Mouse (Mus musculus): ENCODE data around the gene Gjb4.

The Gjb4 gene

DNA sequence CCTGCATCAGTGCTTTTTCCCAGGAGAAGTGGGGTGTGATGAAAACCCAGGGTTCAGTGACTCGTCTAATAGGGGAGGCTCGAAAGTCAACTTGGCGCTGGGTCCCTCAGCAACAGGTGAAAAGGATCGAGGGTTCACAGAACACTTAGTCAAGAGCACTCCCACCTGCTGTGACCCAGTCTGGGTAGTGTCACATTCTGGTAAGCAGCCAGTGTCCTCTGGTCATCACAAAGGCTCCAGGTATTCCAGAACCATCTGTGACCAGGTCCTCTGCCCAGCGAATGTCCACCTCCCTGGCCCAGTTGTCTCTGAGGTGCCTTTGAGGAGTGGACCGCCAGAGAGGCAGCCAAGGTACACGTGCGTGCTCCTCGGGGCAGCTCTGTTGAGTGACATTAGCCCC is 42.3 kb downstream of the Gjb4 start:
- no peak for DNase-seq (ENCODE audit: low spot score)

DNA sequence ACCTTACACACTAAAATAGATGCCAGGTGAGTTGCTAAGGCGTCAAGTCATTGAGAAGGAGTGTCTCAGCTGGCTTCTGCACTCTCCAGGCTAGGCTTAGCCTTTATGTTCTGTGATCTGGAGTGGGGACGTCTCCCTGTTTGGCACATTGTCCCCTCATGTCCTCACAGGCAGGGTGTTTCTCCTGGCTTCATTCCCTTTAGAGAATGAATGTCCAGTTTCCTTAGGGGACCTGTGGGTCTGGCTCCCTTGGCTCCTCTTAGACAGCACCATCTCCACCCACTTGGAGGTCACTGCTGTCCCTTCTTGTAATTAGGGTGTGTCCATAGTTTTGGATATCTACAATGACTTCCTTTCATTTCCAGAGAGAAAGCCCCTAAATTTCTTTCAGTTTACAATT is 47.0 kb downstream of the Gjb4 start:
- DNase-seq (ENCODE audit: low spot score), result no peak

- no peak for DNase-seq (ENCODE audit: low spot score)
Observed at GRCm38 (mm10) chr4:127303796-127304195, 50.1 kb downstream of the Gjb4 start.

Measured in urinary bladder, postnatal 14 days (tissue).